Mouse (Mus musculus) ovary, postnatal 14 days (tissue): ENCODE measurements around the gene Eef1g.
"Not testable (repeated sequence)": the region's sequence is repeated elsewhere in the genome, so short reads cannot be mapped to it uniquely, and the experiment has no call there.

ENCODE experiments used
- DNase-seq: peaks from one replicate; pipeline ENCODE4 v3.0.0; 2022; ENCODE audit warnings: low spot score

Eef1g gene

DNA sequence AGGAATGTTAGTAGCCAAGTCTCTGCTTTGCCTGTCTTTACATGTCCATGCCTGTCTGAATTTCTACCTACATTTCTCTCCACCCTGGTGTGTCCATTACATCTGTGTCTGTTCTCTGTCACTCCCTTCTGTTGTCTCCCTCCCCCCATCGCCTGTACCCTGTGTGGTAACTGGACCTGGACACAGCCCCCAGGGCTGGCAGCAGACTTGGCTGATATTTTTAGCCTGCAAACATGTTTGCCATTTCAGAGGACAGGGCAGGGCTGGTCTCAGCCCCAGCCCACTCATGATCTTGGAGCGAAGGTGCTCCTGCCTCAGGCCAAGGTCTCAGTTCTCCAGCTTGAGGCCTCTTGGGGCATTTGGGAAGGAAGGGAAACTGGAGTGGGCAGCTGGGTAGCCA, 21.0 kb downstream of the Eef1g start:
- DNase-seq, result no peak

GRCm38 (mm10) chr19:8988346-8989065, 21.7 kb downstream of the Eef1g start:
- DNase-seq, result no peak

GRCm38 (mm10) chr19:8989066-8989566, 22.3 kb downstream of the Eef1g start, which contains the start of gene Ahnak:
TSS of gene Ahnak (plus strand) at chr19:8989284.
- peak; percentile 67 for DNase-seq

DNA sequence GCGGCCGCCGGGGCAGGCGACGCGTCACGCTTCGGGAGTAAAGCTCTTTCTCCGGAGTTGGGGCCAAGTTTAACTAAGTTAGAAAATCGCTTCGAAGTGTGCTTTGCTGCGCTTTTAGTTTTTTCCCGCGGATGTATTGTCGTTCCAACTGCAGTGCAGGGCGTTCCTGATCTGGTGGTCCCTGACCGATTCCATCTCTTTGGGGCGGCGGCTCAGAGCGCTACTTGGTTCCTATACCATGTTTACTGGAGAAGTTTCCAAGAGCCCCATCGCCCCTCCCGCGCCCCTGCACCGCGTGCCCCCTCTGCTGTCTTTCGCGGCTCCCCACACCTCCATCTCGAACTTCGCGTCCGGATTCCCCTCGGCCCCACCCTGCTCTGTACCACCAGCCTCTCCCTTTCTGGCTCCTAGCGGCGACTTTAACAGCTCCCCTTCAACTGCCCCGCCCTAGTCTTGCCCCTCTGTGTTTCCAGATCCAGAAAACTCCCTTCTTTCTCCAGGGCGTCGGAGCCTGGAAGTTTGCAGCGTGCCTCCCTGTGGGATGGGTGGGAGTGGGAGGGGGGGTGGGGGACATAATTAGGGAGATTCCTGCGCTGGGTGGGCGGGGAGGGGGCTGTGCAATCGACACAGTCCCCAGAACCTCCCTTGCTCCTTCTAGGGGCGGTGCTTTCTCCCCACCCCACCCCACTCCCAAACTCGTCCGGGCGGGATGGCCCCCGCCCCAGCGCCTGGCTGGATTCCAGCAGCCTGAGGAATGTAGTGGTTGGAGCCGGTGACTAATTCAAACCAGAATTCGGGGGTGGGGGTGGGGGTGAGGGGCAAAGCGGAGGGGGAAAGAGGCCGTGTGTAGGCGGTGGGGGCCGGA, 23.0 kb downstream of the Eef1g start:
- peak; percentile 84 for DNase-seq

DNA sequence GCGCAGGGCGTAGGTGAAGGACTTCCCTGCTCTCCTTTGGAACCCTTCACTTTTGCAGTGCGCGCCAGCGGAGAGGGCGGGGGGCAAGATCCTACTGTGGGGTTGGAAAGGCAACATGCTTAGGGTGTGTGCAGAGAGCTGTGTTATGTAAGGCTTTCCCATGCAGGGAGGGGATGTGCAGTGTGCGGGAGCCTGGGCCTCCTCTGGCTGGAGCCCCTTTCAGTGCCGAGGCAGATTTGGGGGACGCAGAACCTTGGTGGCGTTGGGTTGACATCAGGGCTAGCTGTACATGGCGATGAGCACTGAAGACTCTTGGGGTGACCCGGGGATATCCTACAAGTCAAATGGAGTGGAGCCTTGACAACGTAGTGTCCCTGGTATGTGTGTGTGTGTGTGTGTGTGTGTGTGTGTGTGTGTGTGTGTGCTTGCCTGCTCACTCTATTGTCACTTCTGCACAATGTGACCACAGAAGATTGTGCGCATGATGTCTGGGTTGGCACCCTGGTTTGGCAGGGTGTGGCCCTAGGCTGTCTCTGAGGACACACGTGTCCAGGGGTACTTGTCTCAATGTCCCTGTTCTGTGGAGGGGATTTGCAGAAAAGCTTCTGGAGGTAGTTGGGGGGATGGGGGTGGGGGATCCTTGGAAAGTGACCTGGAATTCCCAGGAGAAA, 23.7 kb downstream of the Eef1g start:
- no peak for DNase-seq

DNA sequence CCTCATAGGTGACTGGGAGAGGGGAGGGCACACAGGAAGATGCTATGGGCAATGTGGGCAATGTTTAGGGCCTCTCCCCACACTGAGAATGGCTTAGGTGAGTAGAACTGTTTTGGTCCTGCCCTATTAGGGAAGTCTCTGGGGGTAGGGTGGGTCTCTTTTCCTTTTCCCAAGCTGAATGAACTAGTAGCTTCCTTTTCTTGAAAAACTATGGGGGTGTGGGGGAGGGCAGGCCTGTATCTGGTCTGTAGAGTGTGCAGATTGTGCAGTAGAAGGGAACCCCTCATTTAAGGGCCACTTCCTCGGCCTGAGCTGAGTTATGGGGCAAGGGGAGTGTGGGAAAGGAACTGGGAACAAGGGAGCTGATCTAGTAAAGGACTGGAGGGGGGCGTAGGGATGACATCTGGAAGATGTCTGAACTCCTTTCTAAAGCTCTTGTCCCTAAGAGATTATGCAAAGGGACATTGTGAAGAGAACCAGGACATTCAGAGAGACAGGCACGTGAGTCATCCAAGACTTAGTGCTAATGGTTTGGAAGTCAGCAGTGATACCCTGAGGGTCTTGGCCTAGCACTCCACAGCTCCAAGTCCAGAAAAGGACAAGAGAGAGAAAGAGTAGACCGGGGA, 24.5 kb downstream of the Eef1g start:
- no peak for DNase-seq

DNA sequence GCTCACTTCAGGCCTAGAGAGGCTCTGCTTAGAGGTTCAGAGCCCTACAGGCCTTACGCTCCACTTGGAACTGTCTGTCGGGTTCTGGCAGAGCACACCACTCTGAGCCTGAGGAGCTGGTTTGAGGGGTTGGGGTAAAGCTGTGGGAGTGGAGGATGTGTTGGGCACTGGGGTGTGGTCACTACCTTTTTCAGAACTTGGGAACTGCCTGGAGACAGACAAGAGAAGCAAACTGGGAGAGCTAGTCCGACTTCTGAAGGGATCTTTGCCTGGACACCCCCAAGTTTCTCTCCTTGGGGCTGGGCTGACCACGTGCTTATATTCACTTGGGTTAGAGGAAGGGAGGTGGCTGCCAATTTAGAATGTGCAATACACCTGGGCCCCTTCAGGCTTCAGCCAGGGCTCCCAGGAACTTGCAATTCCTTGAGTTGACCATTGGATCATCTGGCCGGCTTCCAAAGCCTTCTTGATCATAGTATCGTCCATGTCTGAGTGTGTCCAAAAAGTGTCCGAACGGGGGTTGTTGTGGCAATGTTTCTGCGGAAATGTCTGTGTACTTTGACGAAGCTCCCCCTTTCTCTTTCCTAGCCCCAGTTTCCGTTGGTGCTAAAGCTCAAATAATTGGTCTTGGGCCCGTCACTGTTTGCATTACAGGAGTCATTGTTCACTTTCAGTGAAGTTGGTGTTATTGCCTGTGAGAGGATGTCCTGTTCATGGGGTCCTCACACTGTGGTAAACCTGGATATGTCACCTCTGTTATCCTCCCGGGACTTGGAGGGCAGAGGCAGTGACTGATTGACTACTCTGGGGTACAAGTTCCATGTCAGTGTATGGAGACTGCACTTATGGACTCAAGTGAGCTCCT, 25.3 kb downstream of the Eef1g start:
- no peak for DNase-seq

GRCm38 (mm10) chr19:8992769-8993624, 26.2 kb downstream of the Eef1g start:
- peak; percentile 79 for DNase-seq

DNA sequence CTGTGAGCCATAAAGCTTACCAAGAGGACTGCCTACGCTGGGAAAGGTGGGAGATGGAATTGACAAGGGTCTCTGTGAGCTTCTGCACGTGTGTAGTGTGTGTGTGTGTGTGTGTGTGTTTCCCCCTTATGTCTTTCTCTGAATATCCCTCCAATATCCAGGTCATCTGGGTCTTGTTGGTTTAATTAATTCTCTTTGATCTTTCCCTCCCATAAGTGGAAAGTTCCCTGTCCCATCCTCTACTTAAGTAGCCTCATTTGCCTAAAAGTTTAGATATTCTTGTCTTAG, 26.7 kb downstream of the Eef1g start:
- no peak for DNase-seq

DNA sequence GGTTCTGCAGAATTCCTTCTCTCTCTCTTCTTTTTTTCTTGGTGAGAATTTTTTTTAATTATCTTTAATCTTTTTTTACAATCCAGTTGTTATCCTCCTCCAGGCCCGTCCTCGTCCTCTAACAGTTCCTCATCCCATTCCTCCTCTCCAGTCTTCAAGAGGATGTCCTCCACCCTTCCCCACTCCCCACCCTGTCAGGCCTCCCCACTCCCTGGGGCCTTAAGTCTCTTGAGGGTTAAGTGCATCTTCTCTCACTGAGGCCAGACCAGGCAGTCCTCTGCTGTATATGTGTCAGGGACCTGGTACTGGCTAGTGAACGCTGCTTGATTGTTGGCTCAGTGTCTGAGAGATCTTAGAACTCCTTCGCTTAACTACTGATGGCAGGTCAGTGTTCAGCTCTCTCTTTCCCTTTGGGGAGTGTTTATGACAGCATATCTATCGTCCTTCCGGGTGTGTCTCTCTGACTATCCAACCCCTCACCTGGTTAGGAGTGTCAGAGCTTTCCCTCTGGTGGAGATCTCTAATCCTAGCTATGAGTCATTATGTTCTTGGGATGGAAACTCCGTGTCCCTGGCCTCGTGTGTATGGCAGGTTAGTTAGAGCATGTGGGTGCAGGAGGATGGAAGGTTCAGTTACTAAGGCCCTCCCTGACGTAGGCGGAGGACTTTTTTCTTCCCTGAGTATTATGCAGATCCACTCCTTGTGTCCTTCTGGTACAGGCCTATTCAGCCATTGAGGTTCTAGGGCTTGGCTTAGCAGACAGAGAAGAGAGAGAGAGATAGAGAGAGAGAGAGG, 28.2 kb downstream of the Eef1g start:
- no peak for DNase-seq

DNA sequence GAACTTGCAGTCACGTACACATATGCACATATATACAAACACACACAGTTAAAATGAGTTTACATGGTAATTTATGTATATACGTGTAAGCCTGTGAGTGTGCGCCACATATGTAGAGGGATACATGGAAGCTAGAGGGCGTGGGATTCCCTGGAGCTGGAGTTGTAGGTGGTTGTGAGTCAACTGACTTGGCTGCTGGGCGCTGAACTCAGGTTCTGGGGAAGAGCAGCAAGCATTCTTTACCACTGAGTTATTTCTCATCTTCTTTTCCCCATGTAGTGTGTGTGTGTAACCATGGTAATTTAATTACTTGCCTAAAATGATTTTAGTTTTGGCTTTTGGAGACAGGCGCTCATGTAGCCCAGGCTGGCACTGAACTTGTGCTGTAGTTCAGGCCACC, 29.8 kb downstream of the Eef1g start:
- DNase-seq, result no peak

- peak; percentile 78 for DNase-seq
Measured at GRCm38 (mm10) chr19:8997546-8997945, 30.7 kb downstream of the Eef1g start.

DNA sequence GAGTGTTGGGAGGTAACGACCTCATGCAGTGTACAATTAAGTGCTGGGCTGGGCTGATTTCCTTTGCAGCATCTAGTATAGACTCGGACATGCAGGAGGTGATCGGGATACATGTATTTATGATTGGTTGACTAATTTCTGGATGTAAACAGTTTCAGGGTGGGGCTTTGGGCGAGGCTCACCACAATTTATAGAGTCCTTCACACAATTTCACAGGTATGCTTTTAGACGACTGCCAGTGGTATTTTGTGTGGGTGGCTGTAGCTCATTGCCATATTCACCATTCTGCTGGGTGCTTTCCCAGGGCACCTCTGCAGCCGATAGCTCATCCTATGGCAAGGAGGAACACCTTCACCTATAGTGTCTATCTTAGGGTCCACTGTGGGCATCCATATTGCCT, 31.7 kb downstream of the Eef1g start:
- DNase-seq, result no peak

DNA sequence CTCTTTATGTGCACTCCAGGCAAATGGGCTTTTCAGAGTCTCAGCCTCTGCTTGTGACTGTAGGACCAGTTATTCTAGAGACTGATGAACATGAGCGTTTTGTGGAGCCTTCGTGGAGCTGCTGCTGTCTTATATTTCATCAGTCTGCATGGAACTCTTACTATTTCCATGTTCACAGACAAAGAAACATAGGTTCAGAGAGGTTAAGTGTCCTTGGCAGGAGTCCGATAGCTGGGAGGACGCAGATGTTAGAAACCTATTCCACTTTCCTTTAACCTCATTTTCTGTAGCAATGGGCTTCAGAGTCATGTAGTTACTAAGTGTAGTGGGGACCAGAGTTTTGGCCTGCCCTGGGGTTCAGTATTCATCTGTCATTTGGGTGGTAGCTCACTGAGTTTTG, 32.4 kb downstream of the Eef1g start:
- no peak for DNase-seq

- not testable (repeated sequence) for DNase-seq
Measured at GRCm38 (mm10) chr19:9006915-9007314, 40.1 kb downstream of the Eef1g start.

GRCm38 (mm10) chr19:9019298-9019697, 52.5 kb downstream of the Eef1g start:
- DNase-seq, result no peak

DNA sequence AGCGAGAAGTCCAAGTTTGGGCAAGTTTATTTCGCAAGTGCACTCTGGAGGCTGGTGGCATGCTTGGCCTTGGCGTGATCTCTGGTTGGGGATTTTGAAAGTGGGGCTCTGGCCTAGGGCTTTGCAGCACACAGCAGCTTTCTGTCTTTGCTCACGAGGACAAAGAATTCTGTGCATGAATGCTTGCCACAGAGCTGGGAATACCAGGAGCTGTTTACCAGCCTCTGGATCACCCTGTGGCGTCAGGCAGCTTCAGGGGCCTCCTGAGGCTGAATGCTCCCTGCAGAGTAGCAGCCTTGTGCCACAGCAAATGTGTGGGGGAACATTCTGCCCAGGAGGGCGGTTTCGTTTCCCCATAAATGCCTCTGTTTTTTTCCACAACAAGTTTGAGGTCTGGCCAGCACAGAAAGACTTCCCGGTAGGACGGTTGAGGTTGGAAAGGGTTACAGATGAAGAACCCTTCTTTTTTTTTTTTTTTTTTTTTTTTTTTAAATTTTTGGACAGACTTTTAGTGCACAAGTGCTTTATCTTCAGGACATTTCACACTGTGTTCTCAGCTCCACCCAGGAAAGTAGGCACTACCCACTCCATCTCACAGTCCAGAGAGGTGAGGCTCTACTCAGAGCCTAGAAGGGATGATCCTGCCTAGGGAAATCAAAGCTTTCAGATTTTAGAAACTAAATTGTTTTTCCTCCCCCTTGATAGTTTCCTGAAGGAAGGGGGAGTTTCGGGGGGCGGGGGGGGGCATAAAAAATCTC, 56.4 kb downstream of the Eef1g start:
- peak; percentile 28 for DNase-seq

GRCm38 (mm10) chr19:9025562-9026257, 58.9 kb downstream of the Eef1g start:
- no peak for DNase-seq
